Mouse (Mus musculus) adrenal gland, postnatal 25 days (tissue): ENCODE data around the gene Npas2. TPM values are rescaled to one million over a fixed set of nuclear protein-coding genes. Genes with fewer than 3 reads are reported as not detected.

Source experiments
- microRNA-seq, 2 experiments: library from miRNA; unstranded; fragments of <30 nt; microRNA quantifications; one replicate each; pipeline ENCODE4 v1.2.0; 2021
- total RNA-seq: library from RNA; stranded (reverse); gene quantifications from 2 replicates; pipeline ENCODE4 v1.2.3, GENCODE M21; 2021

The Npas2 gene
- total RNA-seq, 1 experiment from 2014 or later: 1.0 TPM

Small RNA genes within 50 kb of the gene (microRNA-seq; reads per million reads assigned to microRNA genes)
- gene Mir6349: 0 reads per million in 2 experiments

Other genes with a start within 250 kb of the Npas2 start
- 86.8 and 92.9 TPM in 2 replicates for gene Pdcl3, start 208.1 kb upstream of the Npas2 start, total RNA-seq
- 664 and 759 TPM in 2 replicates for gene Rpl31, start 174.1 kb downstream of the Npas2 start, total RNA-seq